Mouse (Mus musculus) spleen, postnatal 14 days (tissue): Measurements from ENCODE around the gene Nepn.
A peak's percentile ranks its signal among the peaks of the same experiment; 100 is the strongest.

Source experiments
- DNase-seq, 2 experiments: peaks; one replicate each; pipeline ENCODE4 v3.0.0; 2021 to 2022; ENCODE audit warnings: low spot score in 2 of 2

Nepn gene

GRCm38 (mm10) chr10:52405160-52405559 is 16.4 kb downstream of the Nepn start:
- no peak for DNase-seq

DNA sequence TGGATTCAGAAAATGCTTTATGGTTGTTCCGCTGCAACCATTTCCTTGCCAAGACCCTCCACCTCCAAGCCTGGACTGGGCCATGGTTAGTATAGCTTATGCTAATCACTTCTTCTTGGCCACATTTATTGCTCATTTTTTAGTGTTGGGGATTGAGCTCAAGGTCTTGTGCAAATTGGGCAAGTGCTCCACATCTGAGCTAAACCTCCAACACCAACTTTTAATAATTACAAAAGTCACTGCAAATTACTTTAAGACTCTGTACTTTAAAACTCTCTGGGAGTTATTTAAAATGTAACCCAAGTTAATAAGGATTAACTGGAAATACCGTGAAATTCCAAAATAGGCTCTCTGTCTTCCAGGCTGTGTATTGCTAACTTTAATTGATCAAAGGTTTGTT is 18.8 kb downstream of the Nepn start:
- DNase-seq, result no peak

GRCm38 (mm10) chr10:52415020-52415419 is 26.2 kb downstream of the Nepn start:
- DNase-seq, result no peak

GRCm38 (mm10) chr10:52416458-52416857 is 27.7 kb downstream of the Nepn start:
- no peak for DNase-seq

- DNase-seq, result peak; percentile 89 to 92
Measured at GRCm38 (mm10) chr10:52417299-52417997, 28.7 kb downstream of the Nepn start, which contains the start of gene Nus1. Gene Nus1, plus strand, starts transcription at chr10:52417547.

GRCm38 (mm10) chr10:52417998-52418860 is 29.5 kb downstream of the Nepn start:
- DNase-seq, result no peak

DNA sequence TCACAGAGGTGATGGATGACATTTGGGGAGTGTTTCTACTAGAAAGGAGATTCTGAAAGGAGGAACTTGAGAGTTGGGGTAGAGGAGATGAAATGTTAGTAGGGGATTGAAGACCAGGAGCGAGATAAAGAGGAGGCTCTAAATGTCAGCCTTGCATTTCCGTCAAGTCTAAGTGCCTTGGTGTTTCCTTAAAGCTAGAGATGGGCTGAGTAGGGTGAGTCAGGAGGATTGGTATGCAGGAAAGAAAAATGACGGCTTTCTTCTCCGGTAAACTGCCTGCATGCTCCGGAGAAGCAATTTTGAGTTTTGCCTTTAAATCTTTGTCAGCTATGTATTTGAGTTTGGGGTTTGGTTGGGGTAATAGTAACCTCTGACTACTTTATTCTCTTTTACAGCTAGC is 30.2 kb downstream of the Nepn start:
- DNase-seq, result no peak

DNA sequence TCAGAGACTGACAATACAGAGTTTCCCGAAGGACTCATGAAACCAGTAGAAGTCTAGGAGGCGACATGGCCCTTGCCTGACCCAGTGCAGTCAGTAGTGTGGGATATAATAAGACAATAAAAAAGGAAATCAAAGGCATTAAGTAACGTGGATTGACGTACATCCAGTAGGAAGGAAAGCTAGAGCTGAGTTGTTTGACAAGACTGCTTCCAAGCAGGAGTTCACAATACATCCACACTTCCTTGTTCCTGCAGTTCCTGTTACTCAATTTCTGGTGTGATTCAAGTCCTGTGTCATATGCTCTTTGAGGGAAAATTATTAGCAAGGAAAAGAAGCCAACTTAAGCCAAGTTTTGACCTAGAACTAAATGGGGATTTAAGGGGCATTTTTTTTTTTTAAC is 30.6 kb downstream of the Nepn start:
- no peak for DNase-seq

DNA sequence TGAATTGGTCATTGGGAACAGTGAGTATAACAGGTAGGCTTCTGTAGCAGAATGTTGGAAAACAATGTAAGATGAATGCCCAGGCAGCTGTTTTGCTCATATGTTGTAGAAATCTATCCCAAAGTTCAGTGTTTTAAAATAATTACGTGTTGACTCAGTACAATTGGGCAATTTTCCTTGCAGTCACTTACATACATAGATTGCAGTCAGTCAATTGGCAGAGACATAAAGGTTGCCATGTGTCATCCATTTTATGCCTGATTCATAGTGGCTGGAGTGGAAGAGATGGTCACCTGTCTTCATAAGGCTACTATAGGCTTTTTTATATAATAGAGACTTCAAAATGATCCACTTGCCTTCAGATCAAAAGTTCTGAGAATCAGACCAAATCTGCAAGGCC is 31.8 kb downstream of the Nepn start:
- DNase-seq, result no peak

GRCm38 (mm10) chr10:52421716-52422115 is 32.9 kb downstream of the Nepn start:
- DNase-seq, result no peak

DNA sequence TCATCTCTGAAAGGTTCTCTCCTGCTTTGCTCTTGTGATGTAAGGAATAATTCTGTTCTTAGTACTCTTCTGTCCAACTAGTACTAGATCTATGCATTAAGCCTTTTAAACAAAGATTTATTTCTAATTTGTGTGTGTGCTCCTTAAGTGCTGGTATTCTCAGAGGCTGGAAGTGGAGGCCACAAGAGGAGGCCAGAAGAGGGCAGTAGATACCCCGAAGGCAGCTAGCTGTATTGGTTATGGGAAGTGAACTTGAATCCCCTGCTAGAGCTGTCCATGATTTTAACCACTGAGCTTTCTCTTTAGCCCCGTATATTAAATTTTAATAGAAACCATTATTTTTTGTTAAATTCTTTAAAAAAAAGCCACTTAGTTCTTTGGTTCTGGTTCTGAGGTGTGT is 34.3 kb downstream of the Nepn start:
- DNase-seq, result no peak

- no peak for DNase-seq
Measured at GRCm38 (mm10) chr10:52426314-52426980, 37.7 kb downstream of the Nepn start.

DNA sequence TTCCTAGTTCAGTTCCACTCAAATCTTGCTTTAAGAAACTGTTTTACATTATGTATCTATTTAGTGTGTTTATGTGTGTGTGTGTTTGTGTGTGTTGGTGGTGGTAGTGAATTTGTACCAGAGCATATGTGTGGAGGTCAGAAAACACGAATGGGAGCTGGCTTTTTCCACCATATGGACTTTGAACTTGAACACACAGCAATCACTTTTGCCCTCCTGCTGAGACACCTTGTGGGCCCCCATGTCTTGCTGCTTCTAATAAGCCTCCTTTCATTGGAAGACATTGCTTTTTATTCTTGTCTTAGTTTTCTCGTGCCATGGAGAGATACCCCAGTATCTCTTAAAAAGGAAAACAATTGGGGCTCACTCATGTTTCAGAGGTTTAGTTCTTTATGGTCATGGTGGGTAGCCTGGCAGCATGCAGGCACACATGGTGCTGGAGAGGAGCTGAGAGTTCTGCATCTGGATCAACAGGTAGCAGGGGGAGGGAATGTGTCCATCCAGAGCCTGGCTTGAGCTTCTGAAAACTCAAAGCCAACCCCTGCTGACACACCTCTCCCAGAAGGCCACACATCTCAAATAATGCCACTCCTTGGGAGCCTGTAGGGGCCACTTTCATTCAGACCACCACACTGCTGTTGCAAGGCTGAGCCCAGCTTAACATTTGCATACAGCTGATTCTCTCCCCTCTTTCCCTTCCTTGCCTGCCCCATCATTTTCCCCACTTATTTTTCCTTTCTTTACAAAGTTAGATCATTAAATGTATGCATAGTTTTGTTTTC is 39.1 kb downstream of the Nepn start:
- DNase-seq, result no peak

- no peak for DNase-seq
Measured at GRCm38 (mm10) chr10:52430953-52431352, 42.2 kb downstream of the Nepn start.

DNA sequence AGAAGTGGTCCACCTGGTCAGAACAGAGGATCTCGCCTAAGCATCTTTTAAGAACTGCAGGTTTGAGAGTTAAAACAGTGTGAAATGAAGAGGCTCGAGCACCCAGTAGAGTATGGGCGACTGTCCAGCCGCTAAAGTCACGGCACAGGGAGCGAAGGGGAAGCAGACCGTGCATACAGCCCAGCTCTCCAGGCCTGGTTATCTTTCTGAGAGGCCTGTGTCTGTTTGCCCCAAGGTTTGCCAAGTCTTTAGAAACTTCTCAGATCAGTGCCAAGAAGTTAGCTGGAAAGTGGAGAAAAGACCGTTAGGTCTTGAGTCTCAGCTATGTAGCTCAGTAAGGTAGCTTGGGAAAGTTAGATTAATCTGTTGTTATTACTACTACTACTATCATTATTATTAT is 46.1 kb downstream of the Nepn start:
- no peak for DNase-seq
